Mouse (Mus musculus) hindbrain, embryonic 14.5 days (tissue): ENCODE measurements around the gene Gna15. TPM values are rescaled to one million over a fixed set of nuclear protein-coding genes. Genes with fewer than 3 reads are reported as not detected.

Experiments used
- microRNA-seq: library from miRNA; unstranded; fragments of <30 nt; microRNA quantifications from one replicate; pipeline ENCODE4, GENCODE M21; 2016
- polyA plus RNA-seq: library from polyadenylated mRNA; unstranded; fragments of >200 nt; fragmentation: Nextera tagmentation; extraction: Ambion mirVana; gene quantifications from 2 replicates; pipeline ENCODE4 v1.2.1, GENCODE M21; 2014

Gene Gna15
- polyA plus RNA-seq, 1 experiment from 2014 or later = 1.1 TPM

Small RNAs within 50 kb of the gene (microRNA-seq; reads per million reads assigned to microRNA genes)
- gene Gm25595 = not detected

Other genes with a start within 250 kb of the Gna15 start
- gene Tjp3, start 232.6 kb downstream of the Gna15 start, polyA plus RNA-seq = 3.9 and 6.0 TPM in 2 replicates
- gene Pip5k1c, start 231.3 kb downstream of the Gna15 start, polyA plus RNA-seq = 137 and 151 TPM in 2 replicates
- gene Cactin, start 203.1 kb downstream of the Gna15 start, polyA plus RNA-seq = 18.7 and 20.6 TPM in 2 replicates
- 4.3 and 5.4 TPM in 2 replicates for gene Tbxa2r, start 195.5 kb downstream of the Gna15 start, polyA plus RNA-seq
- gene Gipc3, start 181.0 kb downstream of the Gna15 start, polyA plus RNA-seq = not detected in 2 replicates
- gene Hmg20b, start 173.7 kb downstream of the Gna15 start, polyA plus RNA-seq = 29.0 and 34.0 TPM in 2 replicates
- gene Mfsd12, start 166.7 kb downstream of the Gna15 start, polyA plus RNA-seq = 7.8 and 10.0 TPM in 2 replicates
- gene 4930404N11Rik, start 158.4 kb downstream of the Gna15 start, polyA plus RNA-seq = 0.30 and 0.59 TPM in 2 replicates
- 119 and 125 TPM in 2 replicates for gene Fzr1, start 145.7 kb downstream of the Gna15 start, polyA plus RNA-seq
- 68.9 TPM in 2 replicates for gene Dohh, start 139.8 kb downstream of the Gna15 start, polyA plus RNA-seq
- gene Gm48551, start 139.8 kb downstream of the Gna15 start, polyA plus RNA-seq = 5.5 and 5.7 TPM in 2 replicates
- gene Gm48552, start 135.2 kb downstream of the Gna15 start, polyA plus RNA-seq = 1.9 and 2.2 TPM in 2 replicates
- gene Smim24, start 131.2 kb downstream of the Gna15 start, polyA plus RNA-seq = 0.84 and 1.3 TPM in 2 replicates
- 17.3 and 25.8 TPM in 2 replicates for gene Nfic, start 68.6 kb downstream of the Gna15 start, polyA plus RNA-seq
- 46.6 and 55.9 TPM in 2 replicates for gene Celf5, start 41.5 kb downstream of the Gna15 start, polyA plus RNA-seq
- gene Ncln, start 27.8 kb downstream of the Gna15 start, polyA plus RNA-seq = 53.8 and 59.0 TPM in 2 replicates
- gene S1pr4, start 24.1 kb downstream of the Gna15 start, polyA plus RNA-seq = 0.70 and 0.81 TPM in 2 replicates
- 87.5 and 95.5 TPM in 2 replicates for gene Gna11, start 21.0 kb upstream of the Gna15 start, polyA plus RNA-seq
- gene Aes, start 35.3 kb upstream of the Gna15 start, polyA plus RNA-seq = 524 and 550 TPM in 2 replicates
- gene Tle2, start 50.3 kb upstream of the Gna15 start, polyA plus RNA-seq = 24.5 and 29.7 TPM in 2 replicates
- 4.2 and 4.8 TPM in 2 replicates for gene Tle6, start 76.8 kb upstream of the Gna15 start, polyA plus RNA-seq
- 0.90 and 1.1 TPM in 2 replicates for gene BC025920, start 82.0 kb upstream of the Gna15 start, polyA plus RNA-seq
- gene Sirt6, start 103.6 kb upstream of the Gna15 start, polyA plus RNA-seq = 39.9 and 42.1 TPM in 2 replicates
- 11.8 and 12.6 TPM in 2 replicates for gene Ankrd24, start 104.3 kb upstream of the Gna15 start, polyA plus RNA-seq
- gene Gm10778, start 124.8 kb upstream of the Gna15 start, polyA plus RNA-seq = 6.5 and 6.9 TPM in 2 replicates
- 19.2 and 20.5 TPM in 2 replicates for gene Zfp433, start 180.6 kb upstream of the Gna15 start, polyA plus RNA-seq
- 18.8 and 21.9 TPM in 2 replicates for gene Gm3055, start 246.9 kb upstream of the Gna15 start, polyA plus RNA-seq